In the genomic region with DNA sequence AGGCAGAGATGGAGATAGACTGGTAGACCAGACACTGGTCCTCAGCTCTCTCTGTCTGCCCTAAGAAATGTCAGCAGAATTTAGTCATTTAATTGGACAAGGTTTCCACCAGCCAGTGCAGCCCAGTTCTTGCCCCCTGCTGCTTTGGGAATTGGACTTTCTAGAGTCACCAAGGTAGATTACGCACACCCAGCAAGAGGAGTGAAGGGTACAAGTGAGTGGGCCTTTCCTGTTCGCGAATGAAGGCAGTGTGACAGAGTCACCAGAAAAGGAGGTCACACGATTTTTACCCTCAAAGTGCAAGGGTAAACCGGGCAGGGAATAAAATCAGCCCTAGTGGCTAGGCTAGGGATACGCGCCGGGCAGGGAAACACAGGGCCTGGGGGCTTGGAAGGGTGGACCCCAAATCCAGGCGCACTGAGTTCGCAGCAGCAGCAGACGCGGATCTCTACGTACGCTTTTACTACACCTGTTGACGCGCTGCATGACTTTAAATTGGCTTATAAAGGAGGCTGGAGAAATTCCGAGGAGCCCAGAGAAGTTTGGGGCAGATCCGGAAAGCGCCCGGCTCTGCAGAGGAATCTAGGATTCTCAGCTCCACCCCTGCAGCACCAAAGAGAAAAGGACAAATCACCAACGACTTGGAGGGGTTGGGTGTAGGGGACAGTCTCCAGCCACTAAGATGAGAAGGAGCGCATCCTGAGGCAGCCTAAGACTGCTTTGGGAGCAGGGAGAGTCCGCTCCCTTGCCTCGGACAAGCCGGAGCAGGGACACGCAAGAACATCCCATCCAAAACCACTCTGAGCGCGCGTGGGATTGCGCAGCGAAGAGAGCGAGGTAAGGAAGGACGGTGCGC, we compare ENCODE assay signal across 8 mouse cellular contexts. TPM values are rescaled to one million over a fixed set of nuclear protein-coding genes. Genes with fewer than 3 reads are reported as not detected.
DNase-seq lines count a peak whose midpoint lies in the region; ATAC-seq lines count a peak whose summit lies in the region.

A gene (plus strand): TSS at position 639 of the 856 bp plus-strand sequence.

- peak within 1 kb of the TSS; percentile 88 for H3K4me2 ChIP-seq in lung, embryonic 15.5 days
- peak within 1 kb of the TSS; percentile 94 for H3K4me2 ChIP-seq in embryonic facial prominence, embryonic 12.5 days (replicated peaks)
- H3K4me2 ChIP-seq in liver, embryonic 16.5 days (ENCODE audit: low read depth, low read length): peak within 1 kb of the TSS; percentile 57

- H3K27me3 ChIP-seq in lung, embryonic 15.5 days: peaks cover 38% of the 10 kb centered on the region
- H3K27me3 ChIP-seq in embryonic facial prominence, embryonic 12.5 days: peaks cover 38% of the 10 kb centered on the region
- H3K27me3 ChIP-seq in liver, embryonic 16.5 days (ENCODE audit: control insufficient read depth, insufficient read depth, low read depth, low read length): peaks cover 22% of the 10 kb centered on the region

- WGBS in lung, embryonic 15.5 days: 6% methylated on average over 34 of the region's 34 CpGs
- WGBS in embryonic facial prominence, embryonic 12.5 days: 5% methylated on average over 34 of the region's 34 CpGs
- WGBS in liver, embryonic 16.5 days (ENCODE audit: insufficient replicate concordance): 4% methylated on average over 34 of the region's 34 CpGs

- peak; percentile 44; the same call in 1 of the 2 replicates for ATAC-seq in lung, embryonic 15.5 days (ENCODE audit: borderline replicate concordance, extremely low read depth, low FRiP score, low TSS enrichment)
- 0 out of 2 replicates have a peak, but pooled peaks have one; percentile 2 for ATAC-seq in embryonic facial prominence, embryonic 12.5 days (ENCODE audit: insufficient number of reproducible peaks, insufficient read depth, low FRiP score, low TSS enrichment)
- ATAC-seq in liver, embryonic 16.5 days (ENCODE audit: low read depth): peak; percentile 32; the same call in 1 of the 2 replicates

- H3K27ac ChIP-seq in lung, embryonic 15.5 days: no peak within 1 kb of the TSS
- no peak within 1 kb of the TSS for H3K27ac ChIP-seq in embryonic facial prominence, embryonic 12.5 days
- no peak within 1 kb of the TSS for H3K27ac ChIP-seq in liver, embryonic 16.5 days (ENCODE audit: low read length)

- H3K4me1 ChIP-seq in lung, embryonic 15.5 days: peaks cover 17% of the 10 kb centered on the region
- peaks cover 16% of the 10 kb centered on the region; the same call in 1 of the 2 replicates for H3K4me1 ChIP-seq in embryonic facial prominence, embryonic 12.5 days
- H3K4me1 ChIP-seq in liver, embryonic 16.5 days (ENCODE audit: control insufficient read depth, low read depth, low read length): no peaks in the 10 kb centered on the region

- H3K4me3 ChIP-seq in lung, embryonic 15.5 days: peak within 1 kb of the TSS; percentile 47
- H3K4me3 ChIP-seq in embryonic facial prominence, embryonic 12.5 days: peak within 1 kb of the TSS; percentile 56
- peak within 1 kb of the TSS; percentile 54 for H3K4me3 ChIP-seq in liver, embryonic 16.5 days (ENCODE audit: low read depth, low read length)

- peak within 1 kb of the TSS; percentile 29; the same call in 1 of the 2 replicates for H3K9ac ChIP-seq in lung, embryonic 15.5 days
- peak within 1 kb of the TSS; percentile 45 for H3K9ac ChIP-seq in embryonic facial prominence, embryonic 12.5 days
- H3K9ac ChIP-seq in liver, embryonic 16.5 days (ENCODE audit: low read depth, low read length): peak within 1 kb of the TSS; percentile 28

- DNase-seq in lung, postnatal 36 days: no peak
- peak; percentile 11 for DNase-seq in heart, postnatal 4 days
- peak; percentile 8 for DNase-seq in testis, postnatal 14 days (ENCODE audit: low spot score)
- no peak for DNase-seq in c-Kit-positive CD71-positive TER-119-positive erythroid progenitor cells, embryonic 14.5 days (ENCODE audit: low spot score)
- DNase-seq in cerebellum, adult 9-11 months: no peak

- H3K36me3 ChIP-seq in lung, embryonic 15.5 days: no peaks in the 10 kb centered on the region
- no peaks in the 10 kb centered on the region for H3K36me3 ChIP-seq in embryonic facial prominence, embryonic 12.5 days
- H3K36me3 ChIP-seq in liver, embryonic 16.5 days (ENCODE audit: control insufficient read depth, insufficient read depth): no peaks in the 10 kb centered on the region

- H3K9me3 ChIP-seq in lung, embryonic 15.5 days: no peaks in the 10 kb centered on the region
- H3K9me3 ChIP-seq in embryonic facial prominence, embryonic 12.5 days: no peaks in the 10 kb centered on the region
- no peaks in the 10 kb centered on the region for H3K9me3 ChIP-seq in liver, embryonic 16.5 days (replicated peaks; ENCODE audit: control insufficient read depth, low read length)

RNA-seq across cellular contexts. Expression of the gene that starts here (rescaled TPM):
- 0.72 and 1.3 TPM in 2 replicates for polyA plus RNA-seq in lung, embryonic 15.5 days (2015; fragmentation: Nextera tagmentation; extraction: Ambion mirVana)
- polyA plus RNA-seq in embryonic facial prominence, embryonic 12.5 days (2016; fragmentation: Nextera tagmentation; extraction: Ambion mirVana): 8.2 and 9.5 TPM in 2 replicates
- total RNA-seq in heart, postnatal 4 days (2021): under 1 TPM; 0.56 to 0.64 TPM
- 4.0 and 4.5 TPM in 2 replicates for polyA plus RNA-seq in liver, embryonic 16.5 days (2015; fragmentation: Nextera tagmentation; extraction: Ambion mirVana)

Comparison
In these comparisons a context has a peak if more than half of its experiments do, and no peak if none do; other contexts are left out.
1. Peak in DNase-seq in heart, postnatal 4 days; RNA of the gene not detected or under 1 TPM.